Mouse (Mus musculus) liver, adult 2 months (tissue): ENCODE data around the gene Barx1. TPM values are rescaled to one million over a fixed set of nuclear protein-coding genes. Genes with fewer than 3 reads are reported as not detected.

Experiments
- DNase-seq: peaks from one replicate; pipeline ENCODE4 v3.0.0-alpha.2; 2011; ENCODE audit warnings: low read depth, low spot score; ENCODE audit errors: extremely low read depth
- H3K27ac ChIP-seq: fragments of 200-500 bp; replicated peaks from 2 replicates; pipeline ENCODE4 v1.5.1; 2012; ENCODE audit warnings: low read depth, mild to moderate bottlenecking, control low read depth, inconsistent platforms, low read length; ENCODE audit not compliant: insufficient read depth
- H3K27me3 ChIP-seq: fragments of 200-500 bp; 2 replicates; pipeline ENCODE4 v1.6.1; 2012; ENCODE audit warnings: mild to moderate bottlenecking, moderate library complexity, low read length, inconsistent platforms; ENCODE audit not compliant: control insufficient read depth, insufficient read depth
- H3K36me3 ChIP-seq: fragments of 200-500 bp; 2 replicates; pipeline ENCODE4 v1.6.1; 2012; ENCODE audit warnings: low read length, inconsistent platforms; ENCODE audit not compliant: control insufficient read depth, insufficient read depth
- H3K4me1 ChIP-seq: fragments of 200-500 bp; 2 replicates; pipeline ENCODE4 v1.6.1; 2011; ENCODE audit warnings: low read length; ENCODE audit not compliant: control insufficient read depth, insufficient read depth
- H3K4me3 ChIP-seq: fragments of 200-500 bp; 2 replicates; pipeline ENCODE4 v1.5.1; 2011; ENCODE audit warnings: low read depth, mild to moderate bottlenecking, control low read depth, low read length, moderate library complexity; ENCODE audit not compliant: insufficient read depth
- H3K79me2 ChIP-seq: fragments of 200-500 bp; 2 replicates; pipeline ENCODE4 v1.6.1; 2012; ENCODE audit warnings: inconsistent platforms, mild to moderate bottlenecking, low read length, moderate library complexity; ENCODE audit not compliant: control insufficient read depth, insufficient read depth
- H3K9ac ChIP-seq: fragments of 200-500 bp; 2 replicates; pipeline ENCODE4 v1.6.1; 2012; ENCODE audit warnings: low read depth, mild to moderate bottlenecking, control low read depth, inconsistent platforms, low read length
- CTCF ChIP-seq: fragments of 200-500 bp; IDR thresholded peaks from 2 replicates; pipeline ENCODE4 v1.5.1; 2011; ENCODE audit warnings: low read depth, low read length, control low read depth
- POLR2A ChIP-seq: fragments of 200-500 bp; IDR thresholded peaks from 2 replicates; pipeline ENCODE4 v1.6.1; 2011; ENCODE audit warnings: low read length, control low read depth; ENCODE audit not compliant: insufficient read depth; ENCODE audit errors: extremely low read depth
- WGBS: fragments of 180-500 bp; shearing (Covaris S2); methylation state at CpG from one replicate; pipeline ENCODE4 v1.1.7; 2018; 5-methylcytosine and 5-hydroxymethylcytosine counted together
- polyA plus RNA-seq: library from polyadenylated mRNA; depleted of rRNA; stranded (reverse); fragments of >200 nt; gene quantifications from 2 replicates; pipeline ENCODE4 v1.2.3, GENCODE M21; 2012; rRNA removed
- total RNA-seq: library from RNA; depleted of rRNA; stranded (reverse); fragments of >200 nt; gene quantifications from 2 replicates; pipeline ENCODE4 v1.2.3, GENCODE M21; 2014; rRNA removed

Barx1 gene
- total and polyA plus RNA-seq, 2 experiments, result not detected

DNA sequence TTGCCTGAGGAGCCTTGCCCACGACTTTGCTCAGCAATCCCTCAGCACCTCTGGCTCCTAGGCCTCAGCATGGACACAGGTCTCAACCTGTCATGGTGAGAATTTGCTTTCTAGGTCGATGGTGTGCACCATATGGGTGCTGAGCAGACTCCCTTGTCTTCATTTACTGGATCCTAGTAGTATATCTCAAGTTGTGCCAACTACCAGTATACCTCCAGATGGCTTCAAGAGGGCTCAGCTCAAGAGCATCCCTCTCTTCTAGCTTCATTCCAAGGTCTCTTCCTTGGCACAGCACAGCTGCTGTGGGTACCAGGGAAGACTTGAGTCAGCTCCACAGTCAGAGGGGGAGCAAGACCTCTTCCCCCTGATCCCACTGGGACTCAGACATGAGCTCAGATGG lies 29.2 kb downstream of the Barx1 start:
- Histone ChIP-seq H3K79me2 (no peaks in the 10 kb centered on the region), H3K9ac (no peak overlapping the region), H3K27ac (no peak overlapping the region), H3K4me1 (no peaks in the 10 kb centered on the region), H3K4me3 (no peak overlapping the region), H3K27me3 (no peaks in the 10 kb centered on the region), H3K36me3 (no peaks in the 10 kb centered on the region)
- WGBS, result 45% methylated on average over 2 of the region's 2 CpGs
- no peak for DNase-seq
- TF ChIP-seq POLR2A, result no peak
- no peak for TF ChIP-seq CTCF

DNA sequence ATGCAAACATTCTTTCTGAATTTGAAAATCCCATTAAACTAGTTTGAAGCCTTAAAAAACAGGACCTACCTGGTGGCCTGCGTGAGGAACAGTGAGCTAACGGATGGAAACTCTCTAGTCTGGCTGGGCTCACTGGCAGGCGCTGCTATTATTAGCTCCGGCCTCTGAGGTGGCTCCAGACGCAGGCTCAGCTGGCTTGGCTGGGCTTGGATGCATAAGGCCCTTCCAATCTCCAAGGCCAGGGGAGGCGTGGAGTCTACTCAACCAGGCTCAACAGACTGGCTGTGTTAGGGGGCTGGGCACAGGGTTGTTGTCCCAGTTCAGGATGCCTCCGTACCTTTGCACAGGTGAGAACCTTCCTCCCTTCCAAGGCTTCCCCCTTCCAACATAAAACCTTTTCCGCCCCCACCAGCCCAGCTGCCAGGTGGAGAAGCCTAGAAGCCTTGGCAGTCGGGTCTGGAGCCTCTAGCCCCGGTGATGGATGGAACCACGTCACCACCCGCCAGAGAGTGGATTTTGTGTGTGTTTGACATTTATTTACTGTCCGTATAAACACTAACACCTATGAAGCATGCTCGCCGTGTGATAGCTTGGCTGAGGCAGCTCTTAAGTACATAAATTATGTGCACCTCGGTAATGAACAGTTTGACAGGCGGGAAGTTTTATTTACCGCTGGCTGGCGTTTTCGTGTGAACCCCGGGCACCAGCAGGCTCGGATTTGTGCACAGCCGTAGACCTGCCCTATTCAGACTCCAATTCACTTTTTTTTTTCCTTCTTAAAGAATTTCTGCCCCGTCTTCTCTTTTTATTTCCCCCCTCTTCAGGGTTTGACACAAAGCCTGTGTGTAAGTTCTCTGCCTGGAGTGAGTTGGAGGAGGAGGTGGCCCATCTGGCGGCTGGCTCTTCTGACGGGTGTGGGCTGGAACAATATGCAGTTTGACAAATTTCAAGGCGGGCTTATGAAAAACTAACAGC lies 31.6 kb downstream of the Barx1 start:
- 71% methylated on average over 27 of the region's 27 CpGs for WGBS
- H3K27me3 ChIP-seq, result no peaks in the 10 kb centered on the region
- no peak for TF ChIP-seq CTCF
- no peak for TF ChIP-seq POLR2A
- no peak for DNase-seq
- no peak overlapping the region for H3K4me3 ChIP-seq
- H3K9ac ChIP-seq, result no peak overlapping the region
- H3K4me1 ChIP-seq, result no peaks in the 10 kb centered on the region
- no peak overlapping the region for H3K27ac ChIP-seq
- no peaks in the 10 kb centered on the region for H3K79me2 ChIP-seq
- no peaks in the 10 kb centered on the region for H3K36me3 ChIP-seq

DNA sequence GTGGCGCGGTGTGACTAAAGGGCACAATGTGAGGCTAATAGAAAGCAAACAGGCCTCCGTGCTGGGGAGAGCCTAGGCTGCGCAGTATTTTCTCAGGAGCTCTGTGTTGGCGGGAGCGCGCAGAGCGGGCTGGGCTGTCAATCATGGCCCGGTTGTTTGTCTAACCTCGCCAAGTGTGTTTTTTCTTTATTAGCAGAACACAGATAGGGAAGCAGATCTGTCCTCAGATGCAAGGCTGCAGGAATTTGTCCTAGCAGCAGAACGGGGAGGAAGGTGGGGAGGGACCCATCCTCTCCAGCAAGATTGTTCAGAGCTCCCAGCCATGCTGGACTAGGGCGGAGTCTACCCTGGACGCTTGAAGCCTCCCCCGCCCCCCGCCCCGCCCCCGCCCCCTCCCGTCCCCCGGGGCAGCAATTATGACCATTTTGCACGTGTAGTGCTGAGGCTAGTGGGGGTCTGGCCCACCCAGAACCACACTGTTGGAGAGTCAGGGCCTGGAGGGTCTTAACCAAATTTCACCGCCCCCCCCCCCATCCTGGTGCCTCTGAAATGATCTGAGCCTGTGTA lies 43.7 kb downstream of the Barx1 start:
- DNase-seq, result no peak
- TF ChIP-seq CTCF (no peak), POLR2A (no peak)
- Histone ChIP-seq H3K79me2 (no peaks in the 10 kb centered on the region), H3K4me3 (no peak overlapping the region), H3K9ac (no peak overlapping the region), H3K36me3 (no peaks in the 10 kb centered on the region), H3K4me1 (no peaks in the 10 kb centered on the region), H3K27ac (no peak overlapping the region), H3K27me3 (no peaks in the 10 kb centered on the region)
- WGBS, result 8% methylated on average over 21 of the region's 21 CpGs

DNA sequence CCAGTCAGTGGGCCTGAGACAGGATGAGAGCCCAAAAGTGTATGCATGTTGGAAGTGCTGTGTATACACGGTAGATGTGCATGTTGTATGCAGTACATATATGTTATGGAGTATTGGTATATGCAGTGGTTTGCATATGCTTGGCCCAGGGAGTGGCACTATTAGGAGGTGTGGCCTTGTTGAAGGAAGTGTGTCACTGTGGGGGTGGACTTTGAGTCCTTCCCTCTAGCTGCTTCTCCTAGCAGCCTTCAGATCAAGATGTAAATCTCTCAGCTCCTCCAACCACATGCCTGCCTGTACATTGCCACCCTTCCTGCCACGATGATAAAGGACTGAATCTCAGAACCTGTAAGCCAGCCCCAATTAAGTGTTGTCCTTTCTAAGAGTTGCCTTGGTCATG lies 49.9 kb downstream of the Barx1 start:
- 74% methylated on average over 2 of the region's 2 CpGs for WGBS
- DNase-seq, result no peak
- H3K27me3 ChIP-seq, result no peaks in the 10 kb centered on the region
- no peak overlapping the region for H3K9ac ChIP-seq
- H3K4me3 ChIP-seq, result no peak overlapping the region
- no peaks in the 10 kb centered on the region for H3K4me1 ChIP-seq
- no peak overlapping the region for H3K27ac ChIP-seq
- no peak for TF ChIP-seq CTCF
- no peak for TF ChIP-seq POLR2A
- H3K79me2 ChIP-seq, result no peaks in the 10 kb centered on the region
- H3K36me3 ChIP-seq, result no peaks in the 10 kb centered on the region

DNA sequence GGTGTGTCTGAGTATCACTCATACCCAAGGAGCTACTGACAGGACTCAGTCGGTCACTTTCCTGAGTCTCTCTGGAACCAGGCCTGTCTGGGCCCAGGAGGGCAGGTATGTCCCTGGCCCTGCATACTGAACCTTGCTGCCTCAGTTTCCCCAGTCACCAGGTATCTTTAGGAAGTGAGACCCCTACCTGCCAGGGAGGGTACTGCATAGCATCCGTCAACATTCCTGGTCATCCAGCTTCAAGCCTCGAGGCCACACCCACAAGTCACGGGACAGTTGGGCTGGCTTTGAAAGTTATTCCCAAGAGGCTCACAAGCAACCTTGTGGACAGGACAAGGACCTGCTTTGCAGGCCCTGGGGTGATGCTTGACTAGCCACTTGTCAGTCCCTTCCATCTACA lies 53.3 kb downstream of the Barx1 start:
- Histone ChIP-seq H3K9ac (no peak overlapping the region), H3K27me3 (no peaks in the 10 kb centered on the region), H3K36me3 (no peaks in the 10 kb centered on the region), H3K4me3 (no peak overlapping the region), H3K4me1 (no peaks in the 10 kb centered on the region), H3K27ac (no peak overlapping the region), H3K79me2 (no peaks in the 10 kb centered on the region)
- no peak for TF ChIP-seq POLR2A
- peak; percentile 41 for TF ChIP-seq CTCF
- no peak for DNase-seq
- 59% methylated on average over 4 of the region's 4 CpGs for WGBS

Other genes starting within 250 kb of the Barx1 start
- gene Zfp169, start 149.5 kb upstream of the Barx1 start, total RNA-seq, result 5.8 and 7.6 TPM in 2 replicates
- 3.0 and 3.1 TPM in 2 replicates for gene Zfp169, start 149.5 kb upstream of the Barx1 start, polyA plus RNA-seq
- gene A830005F24Rik, start 149.4 kb upstream of the Barx1 start, total RNA-seq, result not detected in 2 replicates
- gene A830005F24Rik, start 149.4 kb upstream of the Barx1 start, polyA plus RNA-seq, result not detected in 2 replicates
- gene Ptpdc1, start 37.3 kb upstream of the Barx1 start, total RNA-seq, result 1.1 and 1.3 TPM in 2 replicates
- 0.32 and 0.49 TPM in 2 replicates for gene Ptpdc1, start 37.3 kb upstream of the Barx1 start, polyA plus RNA-seq
- 3.0 and 4.1 TPM in 2 replicates for gene Phf2, start 208.1 kb downstream of the Barx1 start, total RNA-seq
- gene Phf2, start 208.1 kb downstream of the Barx1 start, polyA plus RNA-seq, result 5.8 and 6.7 TPM in 2 replicates